Mouse (Mus musculus) liver, embryonic 15.5 days (tissue): ENCODE data around the gene Traf4. TPM values are rescaled to one million over a fixed set of nuclear protein-coding genes. Genes with fewer than 3 reads are reported as not detected.

Experiments
- ATAC-seq: fragments of 200-750 bp; cut with Nextera tagmentation; 2 replicates; pipeline ENCODE4 v1.8.0; 2017; ENCODE audit warnings: moderate number of reproducible peaks, mild to moderate bottlenecking, moderate library complexity; ENCODE audit not compliant: insufficient read depth
- H3K27ac ChIP-seq: fragments of 300-500 bp; sonication (generic); replicated peaks from 2 replicates; pipeline ENCODE4 v1.5.1; 2015; ENCODE audit warnings: mild to moderate bottlenecking, inconsistent platforms
- H3K27me3 ChIP-seq: fragments of 300-500 bp; sonication (generic); 2 replicates; pipeline ENCODE4 v1.6.1; 2015; ENCODE audit warnings: mild to moderate bottlenecking, inconsistent platforms
- H3K36me3 ChIP-seq: fragments of 300-500 bp; sonication (generic); replicated peaks from 2 replicates; pipeline ENCODE4 v1.6.1; 2015; ENCODE audit warnings: moderate library complexity, mild to moderate bottlenecking, inconsistent platforms
- H3K4me1 ChIP-seq: fragments of 300-500 bp; sonication (generic); replicated peaks from 2 replicates; pipeline ENCODE4 v1.6.1; 2015; ENCODE audit warnings: inconsistent platforms
- H3K4me2 ChIP-seq: fragments of 300-500 bp; sonication (generic); 2 replicates; pipeline ENCODE4 v1.6.1; 2015; ENCODE audit warnings: moderate library complexity, mild to moderate bottlenecking, inconsistent platforms
- H3K4me3 ChIP-seq: fragments of 300-500 bp; sonication (generic); replicated peaks from 2 replicates; pipeline ENCODE4 v1.5.1; 2015; ENCODE audit warnings: mild to moderate bottlenecking, inconsistent platforms
- H3K9ac ChIP-seq: fragments of 300-500 bp; sonication (generic); 2 replicates; pipeline ENCODE4 v1.6.1; 2015; ENCODE audit warnings: moderate library complexity, mild to moderate bottlenecking, inconsistent platforms
- H3K9me3 ChIP-seq: fragments of 300-500 bp; sonication (generic); replicated peaks from 2 replicates; pipeline ENCODE4 v1.6.1; 2016; ENCODE audit warnings: inconsistent platforms
- WGBS: fragments of 180-500 bp; shearing (Covaris S2); methylation state at CpG from one replicate; pipeline ENCODE4 v1.1.7; 2015; ENCODE audit warnings: mixed read lengths; ENCODE audit not compliant: insufficient replicate concordance; 5-methylcytosine and 5-hydroxymethylcytosine counted together
- polyA plus RNA-seq: library from polyadenylated mRNA; unstranded; fragments of >200 nt; fragmentation: Nextera tagmentation; extraction: Ambion mirVana; gene quantifications from 2 replicates; pipeline ENCODE4 v1.2.1, GENCODE M21; 2015

The Traf4 gene
- polyA plus RNA-seq, 1 experiment from 2014 or later, result 27.5 TPM

DNA sequence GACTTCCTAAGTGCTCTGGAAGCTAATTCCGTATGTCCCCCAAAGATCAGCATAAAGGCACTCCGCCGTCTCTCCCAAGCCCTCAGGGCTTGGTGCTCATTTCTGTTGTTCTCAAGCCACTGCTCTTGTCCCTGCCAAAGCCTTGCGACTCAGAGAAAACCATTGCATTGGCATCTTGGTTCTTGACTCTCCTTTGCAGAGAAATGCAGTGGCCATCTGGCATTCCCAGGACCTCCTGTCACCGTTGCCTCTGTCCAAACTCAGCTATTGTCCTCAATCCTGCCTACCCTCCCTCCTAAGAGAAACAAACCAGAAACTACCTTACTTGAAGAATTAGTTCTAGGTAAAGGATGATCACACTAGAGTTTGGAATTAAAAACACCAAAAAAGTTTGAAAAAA is 9.7 kb downstream of the Traf4 start:
- H3K27me3 ChIP-seq, result no peaks in the 10 kb centered on the region
- H3K9ac ChIP-seq, result no peak overlapping the region
- H3K4me3 ChIP-seq, result no peak overlapping the region
- H3K4me2 ChIP-seq, result no peak overlapping the region
- ATAC-seq, result no peak
- H3K27ac ChIP-seq, result no peak overlapping the region
- peaks cover 80% of the 10 kb centered on the region for H3K36me3 ChIP-seq
- WGBS, result 85% methylated on average over 5 of the region's 5 CpGs
- no peaks in the 10 kb centered on the region for H3K9me3 ChIP-seq
- peaks cover 22% of the 10 kb centered on the region for H3K4me1 ChIP-seq

DNA sequence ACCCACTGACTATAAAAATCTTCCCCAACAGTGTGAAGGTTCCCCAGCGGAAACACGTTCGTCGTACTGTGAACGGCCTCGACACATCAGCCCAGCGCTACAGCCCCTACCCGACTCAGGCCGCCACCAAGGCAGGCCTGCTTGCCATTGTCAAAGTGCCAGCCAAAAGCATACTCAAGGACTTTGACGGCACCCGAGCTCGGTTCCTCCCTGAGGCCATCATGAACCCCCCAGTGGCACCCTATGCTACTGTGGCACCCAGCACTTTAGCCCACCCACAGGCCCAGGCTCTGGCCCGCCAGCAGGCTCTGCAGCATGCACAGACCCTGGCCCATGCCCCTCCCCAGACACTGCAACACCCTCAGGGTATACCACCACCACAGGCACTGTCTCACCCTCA is 11.6 kb downstream of the Traf4 start:
- 83% methylated on average over 13 of the region's 13 CpGs for WGBS
- no peak for ATAC-seq
- H3K36me3 ChIP-seq, result peaks cover 76% of the 10 kb centered on the region

DNA sequence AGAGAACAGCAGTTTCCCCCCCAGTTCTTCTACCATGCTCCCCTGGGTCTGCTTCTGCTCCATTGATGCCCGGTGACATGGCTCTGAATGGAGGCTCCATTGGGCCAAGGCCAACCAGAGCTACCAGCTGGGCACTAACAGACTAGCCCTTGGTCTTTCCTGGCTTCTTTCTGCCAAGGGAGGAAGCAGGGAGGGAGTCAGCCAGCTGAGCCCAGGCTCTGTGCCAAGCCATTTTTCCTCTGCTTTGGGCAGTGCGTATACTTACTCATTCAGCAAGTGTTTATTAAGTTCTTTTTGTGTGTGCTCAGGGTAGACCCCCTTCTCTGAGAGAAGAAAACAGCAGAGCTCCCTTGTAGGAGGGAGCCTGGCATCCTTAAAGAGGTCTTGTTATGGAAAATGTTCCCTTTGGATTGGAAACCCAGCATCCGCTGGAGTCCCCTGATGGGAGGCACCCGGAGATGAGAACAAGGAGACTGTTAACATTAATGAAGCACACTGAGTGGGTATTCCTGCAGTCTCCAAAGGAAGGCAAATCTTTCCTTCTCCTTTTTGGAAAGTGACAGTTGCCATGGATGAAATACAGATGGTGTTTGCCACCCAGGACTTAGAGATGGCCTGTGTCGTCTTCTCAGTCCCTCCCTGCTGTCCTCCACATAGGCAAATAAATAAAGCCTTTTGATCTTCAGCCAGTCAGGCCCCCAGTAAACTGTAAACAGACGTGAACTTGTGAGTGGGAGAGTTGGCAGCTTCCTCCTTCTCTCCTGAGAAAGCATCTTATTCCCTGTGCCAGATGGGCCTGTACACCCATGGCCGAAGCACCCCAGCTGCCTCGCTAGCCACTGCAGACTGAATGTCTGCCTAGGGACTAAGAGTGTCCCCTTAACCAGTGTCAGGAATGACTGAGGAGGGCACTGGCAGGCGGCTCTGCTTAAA is 12.8 kb downstream of the Traf4 start:
- Histone ChIP-seq H3K27ac (no peak overlapping the region), H3K36me3 (peaks cover 64% of the 10 kb centered on the region)
- 78% methylated on average over 9 of the region's 9 CpGs for WGBS

More for the DNA sequence above, 11.6 kb downstream of the Traf4 start:
- H3K9ac ChIP-seq, result no peak overlapping the region
- no peak overlapping the region for H3K4me2 ChIP-seq
- H3K9me3 ChIP-seq, result no peaks in the 10 kb centered on the region
- H3K27me3 ChIP-seq, result no peaks in the 10 kb centered on the region
- H3K4me1 ChIP-seq, result peaks cover 5% of the 10 kb centered on the region
- H3K27ac ChIP-seq, result no peak overlapping the region
- no peak overlapping the region for H3K4me3 ChIP-seq

DNA sequence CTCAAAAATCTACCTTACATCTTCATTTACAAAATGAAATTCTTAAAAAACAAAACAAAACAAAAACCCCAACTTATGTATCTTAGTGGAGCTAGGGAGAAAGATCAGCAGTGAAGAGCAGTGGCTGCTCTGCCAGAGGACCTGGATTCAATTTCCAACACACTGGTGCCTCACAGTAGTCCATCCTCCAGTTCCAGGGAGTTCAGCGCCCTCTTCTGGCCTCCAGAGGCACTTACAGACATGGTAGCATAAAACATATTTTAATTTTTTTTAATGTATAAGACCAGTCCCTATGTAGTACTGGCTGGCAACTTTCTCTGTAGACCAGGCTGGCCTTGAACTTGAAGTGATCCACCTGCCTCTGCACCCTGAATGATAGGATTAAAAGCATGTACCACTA is 14.2 kb downstream of the Traf4 start:
- H3K4me1 ChIP-seq, result no peaks in the 10 kb centered on the region
- no peak overlapping the region for H3K9ac ChIP-seq
- H3K4me2 ChIP-seq, result no peak overlapping the region
- H3K36me3 ChIP-seq, result peaks cover 55% of the 10 kb centered on the region
- ATAC-seq, result 0 out of 2 replicates have a peak, but pooled peaks have one; percentile 34
- H3K9me3 ChIP-seq, result no peaks in the 10 kb centered on the region
- H3K27me3 ChIP-seq, result no peaks in the 10 kb centered on the region
- no peak overlapping the region for H3K4me3 ChIP-seq
- 22% methylated on average over 1 of the region's 1 CpGs for WGBS
- no peak overlapping the region for H3K27ac ChIP-seq

More for the DNA sequence above, 12.8 kb downstream of the Traf4 start:
- no peak overlapping the region for H3K4me2 ChIP-seq
- no peaks in the 10 kb centered on the region for H3K4me1 ChIP-seq
- H3K4me3 ChIP-seq, result no peak overlapping the region
- ATAC-seq, result no peak
- H3K9me3 ChIP-seq, result no peaks in the 10 kb centered on the region
- no peak overlapping the region for H3K9ac ChIP-seq
- no peaks in the 10 kb centered on the region for H3K27me3 ChIP-seq

DNA sequence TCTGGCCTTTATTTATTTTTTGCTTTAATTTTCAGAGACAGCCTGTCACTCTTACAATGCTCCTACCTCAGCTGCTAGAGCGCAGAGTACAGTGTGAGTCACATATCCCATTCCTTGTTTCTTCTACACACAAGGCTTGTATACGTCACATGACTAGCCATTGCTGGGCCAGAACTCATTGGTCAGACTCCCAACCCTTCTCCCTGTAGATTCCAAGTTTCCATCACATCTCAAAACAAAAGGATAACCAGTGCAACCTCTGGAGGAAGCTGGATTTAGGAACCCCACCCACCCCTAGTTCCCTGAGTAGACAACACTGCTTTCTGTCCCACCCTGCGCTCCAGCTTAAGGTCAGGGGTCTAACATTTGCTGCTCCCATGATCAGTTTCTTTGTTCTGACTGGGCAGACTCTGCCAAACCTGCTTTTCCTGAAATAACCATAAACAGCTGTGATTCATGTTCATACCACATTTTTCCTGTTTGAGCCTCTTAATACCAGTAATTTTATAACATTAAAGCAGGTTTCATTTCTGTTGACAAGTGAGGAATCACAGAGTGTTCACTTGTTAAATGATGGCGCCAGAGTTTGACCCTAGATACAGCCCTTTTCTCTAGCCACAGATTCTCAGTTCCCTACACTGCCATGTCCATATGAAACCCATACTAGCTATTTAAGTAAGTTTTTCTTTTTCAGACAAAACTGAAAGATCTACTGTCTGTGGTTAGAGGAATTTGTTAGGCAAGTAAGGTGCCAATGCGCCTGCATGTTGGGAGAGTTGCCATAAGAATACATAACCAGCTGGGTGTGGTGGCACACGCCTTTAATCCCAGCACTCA is 18.5 kb downstream of the Traf4 start:
- Histone ChIP-seq H3K4me1 (0 out of 2 replicates have a peak, but pooled peaks cover 1% of the 10 kb centered on the region), H3K9me3 (no peaks in the 10 kb centered on the region), H3K36me3 (peaks cover 41% of the 10 kb centered on the region), H3K27me3 (no peaks in the 10 kb centered on the region), H3K4me3 (no peak overlapping the region), H3K27ac (no peak overlapping the region), H3K4me2 (no peak overlapping the region), H3K9ac (no peak overlapping the region)
- 77% methylated on average over 6 of the region's 6 CpGs for WGBS
- no peak for ATAC-seq

DNA sequence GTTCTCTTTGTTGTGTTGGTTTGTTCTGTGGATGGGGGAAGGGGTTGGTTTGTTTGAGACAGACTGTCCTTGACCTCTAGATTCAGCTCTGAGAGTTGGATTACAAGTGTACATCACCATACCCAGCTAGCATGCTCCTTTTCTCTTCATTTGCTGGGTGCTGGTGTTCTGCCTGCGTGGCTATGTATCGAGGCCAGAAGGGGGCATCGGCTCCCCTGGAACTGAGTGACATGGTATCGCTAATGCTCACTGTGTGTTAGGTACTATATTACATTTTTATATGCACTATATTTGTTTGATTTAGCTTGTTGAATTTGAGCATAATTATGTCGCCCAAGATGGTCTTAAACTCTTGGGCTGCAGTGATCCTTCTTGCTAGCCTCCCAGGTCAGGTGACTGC is 19.2 kb downstream of the Traf4 start:
- Histone ChIP-seq H3K27me3 (no peaks in the 10 kb centered on the region), H3K9me3 (no peaks in the 10 kb centered on the region), H3K9ac (no peak overlapping the region), H3K4me3 (no peak overlapping the region), H3K36me3 (peaks cover 41% of the 10 kb centered on the region), H3K4me2 (no peak overlapping the region), H3K4me1 (peaks cover 9% of the 10 kb centered on the region), H3K27ac (no peak overlapping the region)
- ATAC-seq, result no peak
- WGBS, result 79% methylated on average over 5 of the region's 5 CpGs

DNA sequence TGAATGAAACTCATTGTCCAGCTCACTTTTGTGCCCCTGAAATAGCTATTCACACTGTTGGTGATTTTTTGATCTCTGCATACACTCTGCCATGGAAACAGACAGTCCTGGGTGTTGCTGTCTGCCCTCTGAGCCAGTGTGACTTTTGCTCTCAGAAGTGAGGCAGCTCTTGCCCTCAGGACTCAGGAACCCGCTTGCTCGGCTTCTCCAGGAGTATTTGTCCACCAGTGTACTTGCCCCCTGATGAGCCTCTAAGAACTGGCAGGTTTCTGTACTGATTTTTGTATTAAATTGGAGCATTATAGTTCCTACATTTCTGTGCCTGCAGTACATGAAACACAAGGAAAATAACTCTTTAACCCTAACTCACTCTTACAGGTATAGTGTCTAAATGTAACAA is 21.9 kb downstream of the Traf4 start:
- H3K4me3 ChIP-seq, result no peak overlapping the region
- no peak overlapping the region for H3K9ac ChIP-seq
- peaks cover 25% of the 10 kb centered on the region for H3K4me1 ChIP-seq
- 86% methylated on average over 2 of the region's 2 CpGs for WGBS
- no peaks in the 10 kb centered on the region for H3K9me3 ChIP-seq
- H3K4me2 ChIP-seq, result no peak overlapping the region
- H3K27ac ChIP-seq, result no peak overlapping the region
- ATAC-seq, result no peak
- no peaks in the 10 kb centered on the region for H3K27me3 ChIP-seq
- peaks cover 23% of the 10 kb centered on the region; the same call in 1 of the 2 replicates for H3K36me3 ChIP-seq

DNA sequence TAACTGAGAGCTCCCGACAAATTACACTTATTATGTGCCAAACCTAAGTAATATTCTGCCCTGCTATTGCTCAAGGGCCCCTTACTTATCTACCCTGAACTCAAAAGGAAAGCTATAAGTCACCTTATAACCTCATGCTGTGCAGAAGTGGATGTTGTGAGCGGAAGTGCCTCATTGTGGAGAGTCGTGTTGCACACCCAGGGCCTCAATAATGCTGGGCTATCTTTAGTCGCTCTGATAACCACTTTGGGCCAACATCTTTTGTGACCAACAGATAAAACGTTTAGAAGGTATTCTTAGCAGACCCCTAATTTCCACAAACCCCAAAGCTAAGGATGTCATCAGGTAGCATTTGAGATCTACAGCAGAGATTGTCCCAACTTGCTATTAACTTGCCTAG is 24.7 kb downstream of the Traf4 start:
- Histone ChIP-seq H3K4me3 (no peak overlapping the region), H3K9me3 (no peaks in the 10 kb centered on the region), H3K4me2 (no peak overlapping the region), H3K4me1 (peaks cover 46% of the 10 kb centered on the region), H3K36me3 (peaks cover 15% of the 10 kb centered on the region; the same call in 1 of the 2 replicates), H3K27ac (0 out of 2 replicates have a peak overlapping the region, but pooled peaks have one; percentile 39), H3K27me3 (no peaks in the 10 kb centered on the region), H3K9ac (no peak overlapping the region)
- ATAC-seq, result no peak
- WGBS, result 27% methylated on average over 5 of the region's 5 CpGs

DNA sequence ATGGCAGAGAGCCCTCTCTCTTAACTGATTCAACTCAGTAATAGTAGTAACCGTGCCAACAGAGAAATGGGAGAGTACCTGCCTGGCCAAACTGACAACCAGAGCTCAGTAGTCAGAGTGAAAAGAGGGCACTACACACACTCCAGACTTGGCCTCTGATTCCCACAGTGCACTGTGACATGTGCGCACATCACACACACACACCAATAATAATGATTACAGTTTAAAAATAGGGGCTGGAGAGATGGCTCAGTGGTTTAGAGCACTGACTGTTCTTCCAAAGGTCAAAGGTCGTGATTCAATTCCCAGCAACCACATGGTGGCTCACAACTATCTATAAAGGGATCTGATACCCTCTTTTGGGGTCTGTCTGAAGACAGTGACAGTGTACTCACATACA is 27.4 kb downstream of the Traf4 start:
- Histone ChIP-seq H3K4me1 (peaks cover 71% of the 10 kb centered on the region), H3K27me3 (no peaks in the 10 kb centered on the region), H3K9me3 (no peaks in the 10 kb centered on the region), H3K36me3 (0 out of 2 replicates have a peak, but pooled peaks cover 2% of the 10 kb centered on the region), H3K27ac (0 out of 2 replicates have a peak overlapping the region, but pooled peaks have one; percentile 25), H3K4me2 (no peak overlapping the region), H3K9ac (no peak overlapping the region), H3K4me3 (no peak overlapping the region)
- 0 out of 2 replicates have a peak, but pooled peaks have one; percentile 10 for ATAC-seq
- 74% methylated on average over 3 of the region's 3 CpGs for WGBS

DNA sequence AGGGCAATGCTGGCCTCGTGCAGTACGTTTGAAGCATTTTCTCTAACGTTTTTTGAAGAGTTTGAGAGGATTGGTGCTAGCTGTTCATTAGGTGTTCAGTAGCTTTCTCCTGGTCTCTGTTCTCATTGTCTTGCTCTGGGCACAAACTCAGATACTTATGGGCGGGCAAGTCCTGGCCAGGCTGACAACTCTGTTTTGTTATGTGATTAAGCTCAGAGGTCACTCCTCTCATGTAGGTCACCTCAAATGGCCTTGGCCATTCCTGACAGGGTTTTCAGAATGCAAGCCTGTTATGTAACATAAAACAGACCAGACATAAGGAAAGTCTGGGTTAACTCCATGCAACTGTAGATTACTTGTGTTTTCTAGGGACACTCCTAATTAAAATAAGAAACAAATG is 27.8 kb downstream of the Traf4 start:
- H3K9me3 ChIP-seq, result no peaks in the 10 kb centered on the region
- H3K36me3 ChIP-seq, result no peaks in the 10 kb centered on the region
- H3K4me1 ChIP-seq, result peaks cover 75% of the 10 kb centered on the region
- no peak overlapping the region for H3K4me3 ChIP-seq
- WGBS, result 70% methylated on average over 4 of the region's 4 CpGs
- peak; percentile 10; the same call in 1 of the 2 replicates for ATAC-seq
- no peak overlapping the region for H3K9ac ChIP-seq
- no peak overlapping the region for H3K4me2 ChIP-seq
- H3K27ac ChIP-seq, result no peak overlapping the region
- no peaks in the 10 kb centered on the region for H3K27me3 ChIP-seq

DNA sequence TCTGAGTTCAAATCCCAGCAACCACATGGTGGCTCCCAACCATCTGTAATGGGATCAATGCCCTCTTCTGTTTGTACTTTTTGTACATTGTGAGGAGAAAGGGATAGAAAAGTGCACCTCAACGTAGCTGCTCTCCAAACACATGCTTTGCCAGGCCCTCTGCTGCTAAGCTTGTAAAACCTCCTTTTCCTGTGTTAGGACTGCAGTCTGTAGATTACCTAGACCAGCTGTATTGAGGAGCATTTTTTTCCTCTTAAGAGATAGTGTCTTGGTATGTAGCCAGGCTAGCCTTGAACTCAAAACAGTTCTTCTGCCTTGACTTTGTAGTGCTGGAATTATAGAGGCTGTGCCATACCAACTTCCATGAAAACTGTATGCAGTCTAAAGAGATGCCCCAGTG is 29.3 kb downstream of the Traf4 start:
- H3K4me3 ChIP-seq, result no peak overlapping the region
- H3K9me3 ChIP-seq, result no peaks in the 10 kb centered on the region
- H3K9ac ChIP-seq, result no peak overlapping the region
- H3K27ac ChIP-seq, result no peak overlapping the region
- ATAC-seq, result no peak
- WGBS, result 23% methylated on average over 1 of the region's 1 CpGs
- H3K27me3 ChIP-seq, result no peaks in the 10 kb centered on the region
- no peak overlapping the region for H3K4me2 ChIP-seq
- no peaks in the 10 kb centered on the region for H3K36me3 ChIP-seq
- H3K4me1 ChIP-seq, result peaks cover 71% of the 10 kb centered on the region
